ENCODE assay signal across 8 mouse cellular contexts in the genomic region with DNA sequence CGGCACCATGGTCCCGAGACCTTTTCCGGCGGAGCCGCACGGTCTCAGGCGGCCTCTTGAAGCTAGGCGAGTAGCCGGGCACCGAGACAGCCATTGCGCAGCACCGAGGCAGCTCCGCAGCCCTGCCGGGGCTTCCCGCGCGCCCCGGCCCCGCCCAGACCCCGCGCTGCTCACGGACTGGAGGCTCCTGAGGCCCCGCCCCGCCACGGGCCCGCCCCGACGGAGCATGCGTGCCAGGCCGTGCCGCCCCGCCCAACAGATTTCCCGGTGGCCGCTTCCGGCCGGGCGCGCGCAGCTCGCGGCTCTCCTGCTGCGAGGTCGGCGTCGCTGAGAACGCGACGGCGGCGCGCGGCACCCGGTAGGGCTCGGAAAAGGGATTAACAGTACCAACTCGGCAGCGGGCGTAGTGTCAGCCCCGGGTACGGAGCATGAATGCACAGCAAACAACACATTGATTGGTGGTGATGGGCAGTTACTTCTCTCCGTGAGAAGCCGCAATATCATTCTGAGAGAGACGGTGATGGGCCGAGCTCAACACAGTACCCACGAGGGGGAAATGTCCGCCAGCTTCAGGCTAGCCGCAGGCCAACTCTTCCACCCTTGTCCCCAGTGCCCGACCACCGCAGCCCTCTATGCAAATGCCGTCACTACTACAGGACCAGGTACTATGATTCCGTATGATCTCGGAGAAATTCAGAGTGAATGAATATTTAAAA. TPM values are rescaled to one million over a fixed set of nuclear protein-coding genes. Genes with fewer than 3 reads are reported as not detected.
A peak's percentile ranks its signal among the peaks of the same experiment; 100 is the strongest.
DNase-seq lines count a peak whose midpoint lies in the region; ATAC-seq and TF ChIP-seq lines count a peak whose summit lies in the region.

TSS of gene Donson (minus strand) at position 152 of the 716 bp plus-strand sequence.

- WGBS in forebrain, embryonic 11.5 days: under 1% methylated on average over 66 of the region's 71 CpGs
- under 1% methylated on average over 68 of the region's 71 CpGs for WGBS in heart, embryonic 16.5 days
- WGBS in liver, embryonic 14.5 days (ENCODE audit: insufficient replicate concordance): under 1% methylated on average over 71 of the region's 71 CpGs
- under 1% methylated on average over 66 of the region's 71 CpGs for WGBS in stomach, embryonic 15.5 days

- 0 out of 2 replicates have a peak, but pooled peaks cover 3% of the 10 kb centered on the region for H3K27me3 ChIP-seq in E14TG2a.4 (ENCODE audit: insufficient read depth, low read length)
- no peaks in the 10 kb centered on the region for H3K27me3 ChIP-seq in forebrain, embryonic 11.5 days (ENCODE audit: control insufficient read depth, insufficient read depth, low read length)
- H3K27me3 ChIP-seq in heart, embryonic 16.5 days (ENCODE audit: control insufficient read depth, insufficient read depth, low read length): no peaks in the 10 kb centered on the region
- H3K27me3 ChIP-seq in liver, embryonic 14.5 days (ENCODE audit: control insufficient read depth, insufficient read depth, low read length): no peaks in the 10 kb centered on the region
- no peaks in the 10 kb centered on the region for H3K27me3 ChIP-seq in stomach, embryonic 15.5 days (replicated peaks)

- H3K4me2 ChIP-seq in forebrain, embryonic 11.5 days (ENCODE audit: low read depth, low read length, severe bottlenecking): peak within 1 kb of the TSS; percentile 73
- H3K4me2 ChIP-seq in heart, embryonic 16.5 days (ENCODE audit: low read depth, low read length): peak within 1 kb of the TSS; percentile 88
- peak within 1 kb of the TSS; percentile 94 for H3K4me2 ChIP-seq in liver, embryonic 14.5 days (ENCODE audit: low read depth)
- peak within 1 kb of the TSS; percentile 91 for H3K4me2 ChIP-seq in stomach, embryonic 15.5 days

- H3K9me3 ChIP-seq in E14TG2a.4 (ENCODE audit: low read length): no peaks in the 10 kb centered on the region
- no peaks in the 10 kb centered on the region for H3K9me3 ChIP-seq in forebrain, embryonic 11.5 days (ENCODE audit: control insufficient read depth, low read length)
- no peaks in the 10 kb centered on the region for H3K9me3 ChIP-seq in heart, embryonic 16.5 days (replicated peaks; ENCODE audit: control insufficient read depth, low read length)
- no peaks in the 10 kb centered on the region for H3K9me3 ChIP-seq in liver, embryonic 14.5 days (ENCODE audit: control insufficient read depth, low read length)
- no peaks in the 10 kb centered on the region for H3K9me3 ChIP-seq in stomach, embryonic 15.5 days

- peak within 1 kb of the TSS; percentile 92 for H3K4me3 ChIP-seq in E14TG2a.4 (replicated peaks; ENCODE audit: low read length)
- peak within 1 kb of the TSS; percentile 84 for H3K4me3 ChIP-seq in forebrain, embryonic 11.5 days (ENCODE audit: low read depth, low read length)
- H3K4me3 ChIP-seq in heart, embryonic 16.5 days (ENCODE audit: low read length): peak within 1 kb of the TSS; percentile 93
- peak within 1 kb of the TSS; percentile 96 to 97 for H3K4me3 ChIP-seq in liver, embryonic 14.5 days (ENCODE audit: insufficient read depth in 1 of 2, low read depth in 2 of 2, low read length in 2 of 2)
- peak within 1 kb of the TSS; percentile 97 for H3K4me3 ChIP-seq in stomach, embryonic 15.5 days (replicated peaks)

- peak within 1 kb of the TSS; percentile 66; the same call in 1 of the 2 replicates for H3K27ac ChIP-seq in forebrain, embryonic 11.5 days (ENCODE audit: low read depth, low read length)
- H3K27ac ChIP-seq in heart, embryonic 16.5 days (ENCODE audit: low read length): peak within 1 kb of the TSS; percentile 87
- H3K27ac ChIP-seq in liver, embryonic 14.5 days: peak within 1 kb of the TSS; percentile 94
- H3K27ac ChIP-seq in stomach, embryonic 15.5 days: peak within 1 kb of the TSS; percentile 84

- DNase-seq in c-Kit-positive CD71-positive TER-119-negative erythroid progenitor cells, embryonic 14.5 days (ENCODE audit: low read depth): peak; percentile 86
- DNase-seq in forebrain, embryonic 11.5 days (ENCODE audit: low spot score): peak; percentile 98
- peak; percentile 96 to 99 for DNase-seq in kidney, postnatal 36 days
- DNase-seq in liver, embryonic 14.5 days (ENCODE audit: low read depth in 3 of 3, low spot score in 3 of 3): peak; percentile 84 to 88 (median 87)
- DNase-seq in neural tube, embryonic 10.5 days (ENCODE audit: extremely low spot score, low spot score): peak; percentile 92

- no peak for TF ChIP-seq EP300 in liver, embryonic 14.5 days (IDR thresholded peaks at IDR 0.05; ENCODE audit: low read depth)

- H3K4me1 ChIP-seq in E14TG2a.4 (replicated peaks; ENCODE audit: low read depth, low read length): peaks cover 14% of the 10 kb centered on the region
- H3K4me1 ChIP-seq in forebrain, embryonic 11.5 days (replicated peaks; ENCODE audit: control insufficient read depth, insufficient read depth, low read length): 0 out of 2 replicates have a peak, but pooled peaks cover 3% of the 10 kb centered on the region
- peaks cover 7% of the 10 kb centered on the region for H3K4me1 ChIP-seq in heart, embryonic 16.5 days (ENCODE audit: control insufficient read depth, insufficient read depth, low read length)
- H3K4me1 ChIP-seq in liver, embryonic 14.5 days (replicated peaks; ENCODE audit: control insufficient read depth in 2 of 2, insufficient read depth in 2 of 2, low read length in 1 of 2): peaks cover 18 to 20% of the 10 kb centered on the region in 2 experiments
- H3K4me1 ChIP-seq in stomach, embryonic 15.5 days: peaks cover 14% of the 10 kb centered on the region

- peak; percentile 100 for ATAC-seq in forebrain, embryonic 11.5 days (replicated peaks; ENCODE audit: low FRiP score)
- peak; percentile 99 for ATAC-seq in heart, embryonic 16.5 days (replicated peaks; ENCODE audit: extremely low read depth, insufficient read depth, low FRiP score)
- peak; percentile 98 for ATAC-seq in liver, embryonic 14.5 days (ENCODE audit: insufficient read depth)
- peak; percentile 98 for ATAC-seq in stomach, embryonic 15.5 days (ENCODE audit: insufficient read depth, low FRiP score, low read depth)

- TF ChIP-seq CTCF in E14TG2a.4 (conservative IDR thresholded peaks at IDR 0.05; ENCODE audit: low read length): no peak
- no peak for TF ChIP-seq CTCF in liver, embryonic 14.5 days (IDR thresholded peaks at IDR 0.05; ENCODE audit: low read depth)

- peaks cover 38% of the 10 kb centered on the region for H3K36me3 ChIP-seq in E14TG2a.4 (ENCODE audit: insufficient read depth, low read length)
- no peaks in the 10 kb centered on the region; the same call in 1 of the 2 replicates for H3K36me3 ChIP-seq in forebrain, embryonic 11.5 days (ENCODE audit: control insufficient read depth, insufficient read depth, low read length)
- H3K36me3 ChIP-seq in heart, embryonic 16.5 days (ENCODE audit: control insufficient read depth, insufficient read depth): peaks cover 10% of the 10 kb centered on the region
- H3K36me3 ChIP-seq in liver, embryonic 14.5 days (replicated peaks; ENCODE audit: control insufficient read depth, insufficient read depth, low read depth): peaks cover 24% of the 10 kb centered on the region
- H3K36me3 ChIP-seq in stomach, embryonic 15.5 days: peaks cover 7% of the 10 kb centered on the region; the same call in 1 of the 2 replicates

- H3K9ac ChIP-seq in forebrain, embryonic 11.5 days (ENCODE audit: low read length): peak within 1 kb of the TSS; percentile 89
- peak within 1 kb of the TSS; percentile 90 for H3K9ac ChIP-seq in heart, embryonic 16.5 days (ENCODE audit: low read length)
- peak within 1 kb of the TSS; percentile 99 for H3K9ac ChIP-seq in liver, embryonic 14.5 days (replicated peaks)
- peak within 1 kb of the TSS; percentile 90 for H3K9ac ChIP-seq in stomach, embryonic 15.5 days

RNA-seq across cellular contexts. Expression of gene Donson, which starts in this region (rescaled TPM):
- polyA plus RNA-seq in forebrain, embryonic 11.5 days (2014; fragmentation: Nextera tagmentation; extraction: Ambion mirVana): 42.1 and 42.7 TPM in 2 replicates
- 10.8 and 11.4 TPM in 2 replicates for polyA plus RNA-seq in heart, embryonic 16.5 days (2015; fragmentation: Nextera tagmentation; extraction: Ambion mirVana)
- polyA plus RNA-seq in liver, embryonic 14.5 days (2012; rRNA removed): 13.8 and 26.2 TPM in 2 replicates
- 32.0 and 32.8 TPM in 2 replicates for polyA plus RNA-seq in liver, embryonic 14.5 days (2014; fragmentation: Nextera tagmentation; extraction: Ambion mirVana)
- 20.5 and 21.1 TPM in 2 replicates for polyA plus RNA-seq in stomach, embryonic 15.5 days (2015; fragmentation: Nextera tagmentation; extraction: Ambion mirVana)

Comparison
In these comparisons a context has a peak if more than half of its experiments do, and no peak if none do; other contexts are left out.
1. Peak in every context shown above with its lines: DNase-seq, ATAC-seq, H3K4me3 ChIP-seq and H3K27ac ChIP-seq.